Mouse (Mus musculus): ENCODE measurements around the gene 4930512M02Rik.

4930512M02Rik gene

GRCm38 (mm10) chr11:11564266-11565044 is 63.2 kb downstream of the 4930512M02Rik start:
- no peak for DNase-seq (ENCODE audit: low spot score in 2 of 2)

GRCm38 (mm10) chr11:11561118-11561517 is 66.5 kb downstream of the 4930512M02Rik start:
- DNase-seq (ENCODE audit: low spot score in 2 of 2), result no peak

GRCm38 (mm10) chr11:11559099-11559686 is 68.4 kb downstream of the 4930512M02Rik start:
- DNase-seq (ENCODE audit: low spot score in 2 of 2), result no peak

GRCm38 (mm10) chr11:11558662-11559061 is 69.0 kb downstream of the 4930512M02Rik start:
- no peak for DNase-seq (ENCODE audit: low spot score in 2 of 2)

- peak in 1 of 2 experiments; percentile 32 for DNase-seq (ENCODE audit: low spot score in 2 of 2)
Measured at GRCm38 (mm10) chr11:11557173-11557967, 70.3 kb downstream of the 4930512M02Rik start.

- no peak for DNase-seq (ENCODE audit: low spot score in 2 of 2)
Measured at GRCm38 (mm10) chr11:11556186-11556585, 71.4 kb downstream of the 4930512M02Rik start.

- DNase-seq (ENCODE audit: low spot score in 2 of 2), result no peak
Measured at GRCm38 (mm10) chr11:11555563-11555962, 72.1 kb downstream of the 4930512M02Rik start.

- DNase-seq (ENCODE audit: low spot score in 2 of 2), result no peak
Measured at GRCm38 (mm10) chr11:11547597-11548240, 79.9 kb downstream of the 4930512M02Rik start.

GRCm38 (mm10) chr11:11546903-11547511 is 80.6 kb downstream of the 4930512M02Rik start:
- no peak for DNase-seq (ENCODE audit: low spot score in 2 of 2)

GRCm38 (mm10) chr11:11545948-11546347 is 81.7 kb downstream of the 4930512M02Rik start:
- no peak for DNase-seq (ENCODE audit: low spot score in 2 of 2)

Data from urinary bladder, adult 18-20 months (tissue).